Mouse (Mus musculus) lung, postnatal 0 days (tissue): ENCODE results near the gene Ralgps2.

Experiments
- CTCF ChIP-seq: IDR thresholded peaks from 2 replicates; pipeline ENCODE4 v1.5.1; 2016; ENCODE audit warnings: antibody characterized with exemption, mild to moderate bottlenecking
- EP300 ChIP-seq: IDR thresholded peaks from 2 replicates; pipeline ENCODE4 v1.6.1; 2016; ENCODE audit warnings: antibody characterized with exemption, mild to moderate bottlenecking, control low read depth

GRCm38 (mm10) chr1:156760549-156761429 lies 178.6 kb downstream of the Ralgps2 start:
- TF ChIP-seq CTCF: no peak
- TF ChIP-seq EP300: no peak
